8 mouse cellular contexts compared by ENCODE assay signal in the genomic region with DNA sequence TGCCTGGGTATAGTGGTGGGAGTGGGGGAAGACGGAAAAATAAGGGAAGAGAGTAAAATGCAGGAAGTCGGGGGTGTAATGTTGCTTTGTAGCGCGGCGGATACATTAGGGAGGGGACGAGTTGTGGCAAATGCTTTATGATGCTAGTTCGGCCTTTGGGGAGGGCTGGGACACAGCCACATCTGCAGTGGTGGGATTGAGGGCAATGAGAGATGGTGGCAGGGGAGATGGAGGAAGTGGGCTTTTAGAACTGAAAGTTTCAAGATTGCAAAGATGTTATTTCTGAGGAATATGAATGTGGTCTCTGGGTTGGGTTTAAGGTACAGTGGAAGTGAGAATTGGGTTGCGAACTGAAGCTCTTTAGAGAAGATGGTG. TPM values are rescaled to one million over a fixed set of nuclear protein-coding genes. Genes with fewer than 3 reads are reported as not detected.
A peak's percentile ranks its signal among the peaks of the same experiment; 100 is the strongest.
DNase-seq lines count a peak whose midpoint lies in the region; ATAC-seq lines count a peak whose summit lies in the region.

No protein-coding gene starts in this region.

- peak overlapping the region; percentile 85 for H3K4me2 ChIP-seq in kidney, embryonic 16.5 days (replicated peaks; ENCODE audit: low read depth, low read length)
- peak overlapping the region; percentile 92 for H3K4me2 ChIP-seq in forebrain, embryonic 16.5 days (ENCODE audit: low read length)
- peak overlapping the region; percentile 80 for H3K4me2 ChIP-seq in midbrain, embryonic 14.5 days (ENCODE audit: low read length)

- H3K27ac ChIP-seq in kidney, embryonic 16.5 days (ENCODE audit: low read length), result peak overlapping the region; percentile 96
- peak overlapping the region; percentile 98 for H3K27ac ChIP-seq in forebrain, embryonic 16.5 days (ENCODE audit: low read length)
- H3K27ac ChIP-seq in limb, embryonic 10.5 days, result peak overlapping the region; percentile 97
- H3K27ac ChIP-seq in midbrain, embryonic 14.5 days (replicated peaks; ENCODE audit: low read depth, low read length), result peak overlapping the region; percentile 97

- H3K27me3 ChIP-seq in kidney, embryonic 16.5 days (ENCODE audit: insufficient read depth, low read length), result no peaks in the 10 kb centered on the region
- H3K27me3 ChIP-seq in forebrain, embryonic 16.5 days (replicated peaks; ENCODE audit: control insufficient read depth, insufficient read depth, low read length), result no peaks in the 10 kb centered on the region
- no peaks in the 10 kb centered on the region for H3K27me3 ChIP-seq in limb, embryonic 10.5 days (ENCODE audit: low read depth, poor library complexity, severe bottlenecking)
- H3K27me3 ChIP-seq in midbrain, embryonic 14.5 days (ENCODE audit: control insufficient read depth, insufficient read depth, low read length), result no peaks in the 10 kb centered on the region

- H3K9me3 ChIP-seq in kidney, embryonic 16.5 days (ENCODE audit: low read length), result no peaks in the 10 kb centered on the region
- no peaks in the 10 kb centered on the region for H3K9me3 ChIP-seq in forebrain, embryonic 16.5 days (ENCODE audit: control insufficient read depth, low read length)
- no peaks in the 10 kb centered on the region for H3K9me3 ChIP-seq in limb, embryonic 10.5 days (replicated peaks)
- no peaks in the 10 kb centered on the region for H3K9me3 ChIP-seq in midbrain, embryonic 14.5 days (ENCODE audit: control insufficient read depth, low read length)

- no peak for DNase-seq in kidney, adult 18-20 months
- DNase-seq in T-cell, adult 2 months (ENCODE audit: low spot score), result peak; percentile 25
- peak; percentile 47 for DNase-seq in limb, embryonic 10.5 days (ENCODE audit: low spot score)
- DNase-seq in midbrain, embryonic 14.5 days, result peak; percentile 44
- DNase-seq in thymus, postnatal 36 days, result peak; percentile 35 to 38
- DNase-seq in testis, postnatal 10 days (ENCODE audit: low spot score), result no peak

- H3K4me1 ChIP-seq in kidney, embryonic 16.5 days (ENCODE audit: insufficient read depth, low read length), result peaks cover 21% of the 10 kb centered on the region
- peaks cover 12% of the 10 kb centered on the region for H3K4me1 ChIP-seq in forebrain, embryonic 16.5 days (replicated peaks; ENCODE audit: control insufficient read depth, insufficient read depth, low read length)
- H3K4me1 ChIP-seq in limb, embryonic 10.5 days, result peaks cover 24% of the 10 kb centered on the region
- H3K4me1 ChIP-seq in midbrain, embryonic 14.5 days (ENCODE audit: control insufficient read depth, insufficient read depth, low read length), result peaks cover 15% of the 10 kb centered on the region

- peak overlapping the region; percentile 97 for H3K9ac ChIP-seq in kidney, embryonic 16.5 days (replicated peaks; ENCODE audit: low read length)
- peak overlapping the region; percentile 96 for H3K9ac ChIP-seq in forebrain, embryonic 16.5 days (replicated peaks; ENCODE audit: low read depth, low read length)
- peak overlapping the region; percentile 97 for H3K9ac ChIP-seq in midbrain, embryonic 14.5 days (replicated peaks; ENCODE audit: low read length)

- ATAC-seq in kidney, embryonic 16.5 days (ENCODE audit: low FRiP score, low TSS enrichment), result no peak
- no peak for ATAC-seq in forebrain, embryonic 16.5 days
- ATAC-seq in midbrain, embryonic 14.5 days (ENCODE audit: low FRiP score, low TSS enrichment), result no peak

- peak overlapping the region; percentile 89 for H3K4me3 ChIP-seq in kidney, embryonic 16.5 days (ENCODE audit: low read length)
- peak overlapping the region; percentile 97 for H3K4me3 ChIP-seq in forebrain, embryonic 16.5 days (replicated peaks; ENCODE audit: low read length)
- H3K4me3 ChIP-seq in limb, embryonic 10.5 days, result peak overlapping the region; percentile 99
- peak overlapping the region; percentile 90 for H3K4me3 ChIP-seq in midbrain, embryonic 14.5 days (replicated peaks; ENCODE audit: low read depth, low read length)

- H3K36me3 ChIP-seq in kidney, embryonic 16.5 days (ENCODE audit: insufficient read depth, low read length), result 0 out of 2 replicates have a peak, but pooled peaks cover 2% of the 10 kb centered on the region
- no peaks in the 10 kb centered on the region for H3K36me3 ChIP-seq in forebrain, embryonic 16.5 days (ENCODE audit: control insufficient read depth, insufficient read depth)
- H3K36me3 ChIP-seq in limb, embryonic 10.5 days, result 0 out of 2 replicates have a peak, but pooled peaks cover 4% of the 10 kb centered on the region
- H3K36me3 ChIP-seq in midbrain, embryonic 14.5 days (ENCODE audit: control insufficient read depth, insufficient read depth, low read length), result no peaks in the 10 kb centered on the region

- WGBS in kidney, embryonic 16.5 days, result under 1% methylated on average over 8 of the region's 8 CpGs
- under 1% methylated on average over 8 of the region's 8 CpGs for WGBS in forebrain, embryonic 16.5 days
- under 1% methylated on average over 8 of the region's 8 CpGs for WGBS in limb, embryonic 10.5 days
- 1% methylated on average over 8 of the region's 8 CpGs for WGBS in midbrain, embryonic 14.5 days

RNA-seq across cellular contexts. Expression of gene Nptn, which starts 1.2 kb away (rescaled TPM):
- 135 and 139 TPM in 2 replicates for polyA plus RNA-seq in kidney, embryonic 16.5 days (2015; fragmentation: Nextera tagmentation; extraction: Ambion mirVana)
- 158 and 175 TPM in 2 replicates for polyA plus RNA-seq in forebrain, embryonic 16.5 days (2015; fragmentation: Nextera tagmentation; extraction: Ambion mirVana)
- 50.4 and 50.5 TPM in 2 replicates for polyA plus RNA-seq in limb, embryonic 10.5 days (2016; fragmentation: Nextera tagmentation; extraction: Ambion mirVana)
- polyA plus RNA-seq in midbrain, embryonic 14.5 days (2014; fragmentation: Nextera tagmentation; extraction: Ambion mirVana), result 179 and 180 TPM in 2 replicates

RNA-seq across cellular contexts. Expression of gene Cd276, which starts 28.0 kb away (rescaled TPM):
- 38.5 and 41.9 TPM in 2 replicates for polyA plus RNA-seq in kidney, embryonic 16.5 days (2015; fragmentation: Nextera tagmentation; extraction: Ambion mirVana)
- polyA plus RNA-seq in forebrain, embryonic 16.5 days (2015; fragmentation: Nextera tagmentation; extraction: Ambion mirVana), result 33.4 and 36.0 TPM in 2 replicates
- 57.0 and 64.8 TPM in 2 replicates for polyA plus RNA-seq in limb, embryonic 10.5 days (2016; fragmentation: Nextera tagmentation; extraction: Ambion mirVana)
- 33.2 and 38.1 TPM in 2 replicates for polyA plus RNA-seq in midbrain, embryonic 14.5 days (2014; fragmentation: Nextera tagmentation; extraction: Ambion mirVana)

Comparison
In these comparisons a context has a peak if more than half of its experiments do, and no peak if none do; other contexts are left out.
1. DNase-seq: peak in T-cell, adult 2 months (single experiment), limb, embryonic 10.5 days (single experiment), midbrain, embryonic 14.5 days (single experiment) and thymus, postnatal 36 days (2 of 2); none in kidney, adult 18-20 months (single experiment) and testis, postnatal 10 days (single experiment).
2. Peak in every context shown above with its lines, with median percentiles within 50 percentile points of each other: H3K27ac ChIP-seq, H3K4me2 ChIP-seq, H3K4me3 ChIP-seq and H3K9ac ChIP-seq.